Mouse (Mus musculus) heart, postnatal 0 days (tissue): ENCODE data around the gene Pipox.

Experiments
- CTCF ChIP-seq: IDR thresholded peaks from 2 replicates; pipeline ENCODE4 v1.5.1; 2016; ENCODE audit warnings: antibody characterized with exemption, control low read depth, low read depth
- EP300 ChIP-seq: IDR thresholded peaks from 2 replicates; pipeline ENCODE4 v1.6.1; 2016; ENCODE audit warnings: antibody characterized with exemption, low read depth

DNA sequence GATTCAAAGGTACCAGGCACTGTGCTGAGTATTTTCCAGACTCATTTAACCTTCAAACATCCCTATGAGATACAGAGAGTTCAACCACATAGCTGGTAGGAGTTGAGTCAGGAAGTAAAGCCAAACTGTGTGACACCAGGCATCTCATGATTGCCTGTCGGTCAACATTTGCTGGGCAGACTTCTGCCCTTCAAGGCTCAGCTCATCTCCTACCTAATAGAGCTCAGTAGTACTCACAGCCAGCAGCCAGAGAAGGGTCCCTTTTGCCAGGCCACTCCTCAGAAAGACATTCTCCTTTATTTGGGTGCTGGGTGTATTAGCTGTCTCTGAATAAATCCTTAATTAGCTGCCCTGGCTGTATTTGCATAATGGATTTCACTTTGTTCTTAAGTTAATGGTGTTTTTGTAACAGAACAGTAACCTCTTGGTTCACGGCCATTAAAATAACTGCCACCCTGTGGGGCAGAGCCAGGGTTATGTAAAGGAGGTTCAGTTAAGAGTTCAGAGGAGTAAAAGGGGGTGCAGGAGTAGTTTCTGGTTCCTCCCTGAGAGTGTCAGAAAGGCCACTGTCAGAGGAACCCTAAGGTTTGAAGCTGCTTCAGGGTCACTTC lies 3.1 kb downstream of the Pipox start:
- TF ChIP-seq CTCF (no peak), EP300 (no peak)
